Comparison of ENCODE assay signal across 10 mouse cellular contexts in the genomic region with DNA sequence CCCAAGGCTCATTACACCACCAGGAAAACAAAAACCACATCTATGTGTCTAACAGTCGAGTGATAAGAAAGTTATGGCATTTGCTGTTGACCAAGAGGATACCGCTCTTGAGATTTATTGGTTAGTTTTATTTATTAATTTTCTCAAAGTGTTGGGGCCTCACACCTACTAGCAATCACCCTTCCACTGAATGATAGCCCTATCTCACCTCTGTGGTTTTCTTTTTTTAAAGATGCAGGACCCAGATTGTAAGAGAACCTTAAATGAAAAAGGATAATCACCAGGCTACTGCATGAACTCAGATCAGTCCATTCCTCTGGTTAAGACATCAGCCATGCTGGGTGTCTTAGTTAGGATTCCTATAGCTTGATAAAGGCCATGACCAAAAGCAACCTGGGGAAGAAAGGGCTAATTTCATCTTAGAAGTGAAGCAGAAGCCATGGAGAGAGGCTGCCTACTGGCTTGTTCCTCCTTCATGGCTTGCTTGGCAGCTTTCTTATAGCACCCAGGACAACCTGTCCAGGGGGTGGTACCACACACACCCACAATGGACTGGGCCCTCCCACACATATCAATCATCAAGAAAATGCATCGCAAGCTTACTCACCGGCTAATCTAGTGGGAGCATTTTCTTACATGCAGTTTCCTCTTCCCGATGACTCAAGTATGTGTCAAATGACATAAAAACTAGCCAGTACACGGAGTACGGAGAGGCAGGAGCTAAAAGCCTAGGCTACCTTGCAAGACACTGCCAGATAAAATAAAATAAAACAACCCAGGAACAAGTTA. TPM values are rescaled to one million over a fixed set of nuclear protein-coding genes. Genes with fewer than 3 reads are reported as not detected.
DNase-seq lines count a peak whose midpoint lies in the region; ATAC-seq and TF ChIP-seq lines count a peak whose summit lies in the region.
"Had no signal": no experiment of that assay in that cellular context is flagged by ENCODE, and none has a peak within 500 bp of the region (broad histone marks: within the 10 kb centered on the region; RNA-seq: fewer than 3 reads in every experiment).

No protein-coding gene starts in this region.

- TF ChIP-seq POLR2A in CH12.LX (IDR thresholded peaks at IDR 0.05; ENCODE audit: low read depth, low read length) = no peak

- no peak overlapping the region for H3K9ac ChIP-seq in kidney, embryonic 15.5 days
- peak overlapping the region; percentile 57 for H3K9ac ChIP-seq in CH12.LX (ENCODE audit: insufficient read depth, low read depth)
- H3K9ac ChIP-seq in embryonic facial prominence, embryonic 13.5 days = no peak overlapping the region
- peak overlapping the region; percentile 49; the same call in 1 of the 2 replicates for H3K9ac ChIP-seq in liver, embryonic 12.5 days
- H3K9ac ChIP-seq: forebrain, postnatal 0 days; midbrain, embryonic 12.5 days had no signal

- no peaks in the 10 kb centered on the region for H3K9me3 ChIP-seq in kidney, embryonic 15.5 days (replicated peaks)
- H3K9me3 ChIP-seq in CH12.LX (replicated peaks; ENCODE audit: low read length) = no peaks in the 10 kb centered on the region
- H3K9me3 ChIP-seq in embryonic facial prominence, embryonic 13.5 days = no peaks in the 10 kb centered on the region
- no peaks in the 10 kb centered on the region for H3K9me3 ChIP-seq in liver, embryonic 12.5 days (replicated peaks)
- no peaks in the 10 kb centered on the region for H3K9me3 ChIP-seq in hindbrain, embryonic 10.5 days
- H3K9me3 ChIP-seq: midbrain, embryonic 12.5 days had no signal

- peak overlapping the region; percentile 89 for H3K27ac ChIP-seq in kidney, embryonic 15.5 days
- H3K27ac ChIP-seq in CH12.LX (ENCODE audit: insufficient read depth, low read depth) = peak overlapping the region; percentile 62; the same call in 1 of the 2 replicates
- H3K27ac ChIP-seq in embryonic facial prominence, embryonic 13.5 days = 0 out of 2 replicates have a peak overlapping the region, but pooled peaks have one; percentile 22
- peak overlapping the region; percentile 98 for H3K27ac ChIP-seq in liver, embryonic 12.5 days
- no peak overlapping the region for H3K27ac ChIP-seq in hindbrain, embryonic 10.5 days
- H3K27ac ChIP-seq: midbrain, embryonic 12.5 days had no signal

- no peaks in the 10 kb centered on the region for H3K27me3 ChIP-seq in kidney, embryonic 15.5 days
- H3K27me3 ChIP-seq in CH12.LX (replicated peaks) = no peaks in the 10 kb centered on the region
- H3K27me3 ChIP-seq in embryonic facial prominence, embryonic 13.5 days = no peaks in the 10 kb centered on the region
- H3K27me3 ChIP-seq in liver, embryonic 12.5 days (replicated peaks) = no peaks in the 10 kb centered on the region
- no peaks in the 10 kb centered on the region for H3K27me3 ChIP-seq in hindbrain, embryonic 10.5 days (ENCODE audit: insufficient read depth, poor library complexity, severe bottlenecking)
- H3K27me3 ChIP-seq: midbrain, embryonic 12.5 days had no signal

- TF ChIP-seq EP300 in CH12.LX (IDR thresholded peaks at IDR 0.05; ENCODE audit: low read length) = no peak

- TF ChIP-seq RAD21 in CH12.LX (IDR thresholded peaks at IDR 0.05; ENCODE audit: low read depth, low read length) = no peak

- in situ Hi-C loops in CH12.LX (cut with MboI; ENCODE audit: low pct_ligation_motif_present, low pct_unique_long_range_greater_than_20kb, low sequenced_read_pairs) = no loop called here

- dilution Hi-C loops in CH12.LX (cut with MboI; ENCODE audit: extremely low pct_ligation_motif_present, extremely low pct_unique_long_range_greater_than_20kb, low sequenced_read_pairs) = no loop called here

- WGBS in kidney, embryonic 15.5 days = 49% methylated on average over 7 of the region's 7 CpGs
- WGBS in embryonic facial prominence, embryonic 13.5 days = 74% methylated on average over 7 of the region's 7 CpGs
- 27% methylated on average over 7 of the region's 7 CpGs for WGBS in liver, embryonic 12.5 days (ENCODE audit: insufficient replicate concordance)
- 89% methylated on average over 7 of the region's 7 CpGs for WGBS in hindbrain, embryonic 10.5 days

- peaks cover 86% of the 10 kb centered on the region for H3K79me2 ChIP-seq in CH12.LX (replicated peaks; ENCODE audit: control insufficient read depth, extremely low read depth, insufficient read depth, poor library complexity, severe bottlenecking)

- H3K4me1 ChIP-seq in kidney, embryonic 15.5 days = peaks cover 60% of the 10 kb centered on the region
- H3K4me1 ChIP-seq in CH12.LX (ENCODE audit: control insufficient read depth in 1 of 2, insufficient read depth in 2 of 2) = peaks cover 35 to 89% of the 10 kb centered on the region in 2 experiments
- peaks cover 65% of the 10 kb centered on the region for H3K4me1 ChIP-seq in embryonic facial prominence, embryonic 13.5 days
- peaks cover 90% of the 10 kb centered on the region for H3K4me1 ChIP-seq in liver, embryonic 12.5 days
- H3K4me1 ChIP-seq in hindbrain, embryonic 10.5 days (replicated peaks) = peaks cover 38% of the 10 kb centered on the region

- no peak for TF ChIP-seq CTCF in CH12.LX (conservative IDR thresholded peaks at IDR 0.05 in 1 of 2, IDR thresholded peaks at IDR 0.05 in 1 of 2; ENCODE audit: low read depth in 2 of 2, low read length in 2 of 2)

- ATAC-seq in kidney, embryonic 15.5 days (replicated peaks; ENCODE audit: low FRiP score) = no peak
- ATAC-seq in embryonic facial prominence, embryonic 13.5 days (ENCODE audit: insufficient number of reproducible peaks, insufficient read depth, low FRiP score, low TSS enrichment, low read depth) = no peak
- peak; percentile 19; the same call in 1 of the 2 replicates for ATAC-seq in liver, embryonic 12.5 days
- ATAC-seq: forebrain, postnatal 0 days had no signal

- no peaks in the 10 kb centered on the region for H3K36me3 ChIP-seq in kidney, embryonic 15.5 days
- H3K36me3 ChIP-seq in CH12.LX (replicated peaks in 1 of 2; ENCODE audit: control insufficient read depth in 1 of 2, insufficient read depth in 1 of 2, low read length in 1 of 2) = peaks cover 4 to 67% of the 10 kb centered on the region in 2 experiments
- no peaks in the 10 kb centered on the region for H3K36me3 ChIP-seq in embryonic facial prominence, embryonic 13.5 days
- peaks cover 42% of the 10 kb centered on the region for H3K36me3 ChIP-seq in liver, embryonic 12.5 days
- H3K36me3 ChIP-seq in hindbrain, embryonic 10.5 days = 0 out of 2 replicates have a peak, but pooled peaks cover 5% of the 10 kb centered on the region
- H3K36me3 ChIP-seq: midbrain, embryonic 12.5 days had no signal

- H3K4me3 ChIP-seq in kidney, embryonic 15.5 days (replicated peaks) = no peak overlapping the region
- H3K4me3 ChIP-seq in CH12.LX (replicated peaks in 1 of 3; ENCODE audit: low read depth in 2 of 3, low read length in 2 of 3, poor library complexity in 1 of 3) = peak overlapping the region in 2 of 3 experiments; percentile 20 to 24
- H3K4me3 ChIP-seq in embryonic facial prominence, embryonic 13.5 days = no peak overlapping the region
- H3K4me3 ChIP-seq in liver, embryonic 12.5 days = no peak overlapping the region
- no peak overlapping the region for H3K4me3 ChIP-seq in hindbrain, embryonic 10.5 days
- H3K4me3 ChIP-seq: midbrain, embryonic 12.5 days had no signal

- DNase-seq in kidney, adult 9 months = no peak
- no peak for DNase-seq in CH12.LX (ENCODE audit: extremely low read depth)
- no peak for DNase-seq in embryo, embryonic 9.5 days (ENCODE audit: extremely low spot score)
- no peak for DNase-seq in cerebellum, postnatal 10 days
- DNase-seq in hindbrain, embryonic 10.5 days (ENCODE audit: low spot score) = no peak
- DNase-seq: forebrain, postnatal 0 days had no signal

- no peak overlapping the region for H3K4me2 ChIP-seq in kidney, embryonic 15.5 days
- H3K4me2 ChIP-seq in CH12.LX (ENCODE audit: insufficient read depth, low read depth, poor library complexity, severe bottlenecking) = peak overlapping the region; percentile 52
- no peak overlapping the region for H3K4me2 ChIP-seq in embryonic facial prominence, embryonic 13.5 days
- H3K4me2 ChIP-seq in liver, embryonic 12.5 days = peak overlapping the region; percentile 92
- H3K4me2 ChIP-seq: midbrain, embryonic 12.5 days had no signal

TF ChIP-seq in CH12.LX, 34 proteins besides CTCF, POLR2A, EP300 and RAD21:
- TF ChIP-seq MXI1 (IDR thresholded peaks at IDR 0.05; ENCODE audit: low read depth, low read length) = no peak
- peak; percentile 44; the same call in 1 of the 2 replicates for TF ChIP-seq SIN3A (IDR thresholded peaks at IDR 0.05; ENCODE audit: low read length)

RNA-seq across cellular contexts. Expression of gene B4galt1, which starts 7.5 kb away (rescaled TPM):
- polyA plus RNA-seq in kidney, embryonic 15.5 days (2015; fragmentation: Nextera tagmentation; extraction: Ambion mirVana) = 46.3 and 46.4 TPM in 2 replicates
- total RNA-seq in CH12.LX (2012; rRNA removed) (39.5 and 46.6 TPM in 2 replicates), CH12.LX (2014; rRNA removed) (59.6 and 66.6 TPM in 2 replicates)
- 72.4 and 80.2 TPM in 2 replicates for polyA plus RNA-seq in CH12.LX (2012; ENCODE audit: insufficient read length, low read depth)
- 39.7 and 39.9 TPM in 2 replicates for polyA plus RNA-seq in embryonic facial prominence, embryonic 13.5 days (2015; fragmentation: Nextera tagmentation; extraction: Ambion mirVana)
- polyA plus RNA-seq in liver, embryonic 12.5 days (2016; fragmentation: Nextera tagmentation; extraction: Ambion mirVana) = 39.6 and 40.0 TPM in 2 replicates
- polyA plus RNA-seq in hindbrain, embryonic 10.5 days (2016; fragmentation: Nextera tagmentation; extraction: Ambion mirVana) = 15.2 and 18.8 TPM in 2 replicates

Comparison
In these comparisons a context has a peak if more than half of its experiments do, and no peak if none do; other contexts are left out.
1. H3K4me2 ChIP-seq: peak in CH12.LX (single experiment) and liver, embryonic 12.5 days (single experiment); none in kidney, embryonic 15.5 days (single experiment) and embryonic facial prominence, embryonic 13.5 days (single experiment).
2. H3K4me3 ChIP-seq: peak in CH12.LX (2 of 3); none in kidney, embryonic 15.5 days (single experiment), embryonic facial prominence, embryonic 13.5 days (single experiment), liver, embryonic 12.5 days (single experiment) and hindbrain, embryonic 10.5 days (single experiment).
3. H3K9ac ChIP-seq: peak in CH12.LX (single experiment) and liver, embryonic 12.5 days (single experiment); none in kidney, embryonic 15.5 days (single experiment) and embryonic facial prominence, embryonic 13.5 days (single experiment).